In genomic region chr17:64499281-64499997, GRCm38 (mm10) we compare ENCODE assay signal across 10 mouse cellular contexts.
A peak's percentile ranks its signal among the peaks of the same experiment; 100 is the strongest.
DNase-seq lines count a peak whose midpoint lies in the region; ATAC-seq and TF ChIP-seq lines count a peak whose summit lies in the region.
"Had no signal": no experiment of that assay in that cellular context is flagged by ENCODE, and none has a peak within 500 bp of the region (broad histone marks: within the 10 kb centered on the region; RNA-seq: fewer than 3 reads in every experiment).

No protein-coding gene starts in this region.

- no peaks in the 10 kb centered on the region for H3K27me3 ChIP-seq in liver, postnatal 0 days (ENCODE audit: insufficient read depth, low read length)
- H3K27me3 ChIP-seq: embryonic facial prominence, embryonic 12.5 days; limb, embryonic 15.5 days had no signal

- no peak overlapping the region for H3K27ac ChIP-seq in liver, postnatal 0 days (ENCODE audit: low read depth)
- H3K27ac ChIP-seq: embryonic facial prominence, embryonic 12.5 days; limb, embryonic 15.5 days had no signal

- H3K4me1 ChIP-seq in liver, postnatal 0 days (ENCODE audit: insufficient read depth): no peaks in the 10 kb centered on the region
- H3K4me1 ChIP-seq: embryonic facial prominence, embryonic 12.5 days; limb, embryonic 15.5 days had no signal

- H3K4me3 ChIP-seq in liver, postnatal 0 days (ENCODE audit: low read depth, low read length): no peak overlapping the region
- H3K4me3 ChIP-seq: embryonic facial prominence, embryonic 12.5 days; limb, embryonic 15.5 days had no signal

- 51% methylated on average over 15 of the region's 15 CpGs for WGBS in liver, postnatal 0 days (ENCODE audit: insufficient replicate concordance)

- TF ChIP-seq CTCF in liver, postnatal 0 days (IDR thresholded peaks at IDR 0.05; ENCODE audit: low read depth): peak; percentile 74

- ATAC-seq in cerebellum, adult (ENCODE audit: insufficient number of reproducible peaks, low FRiP score, low TSS enrichment): peak; percentile 84
- peak; percentile 64 for ATAC-seq in liver, postnatal 0 days

- no peak for TF ChIP-seq EP300 in liver, postnatal 0 days (IDR thresholded peaks at IDR 0.05; ENCODE audit: low read depth)

- no peaks in the 10 kb centered on the region for H3K9me3 ChIP-seq in liver, postnatal 0 days (ENCODE audit: low read length)
- H3K9me3 ChIP-seq: embryonic facial prominence, embryonic 12.5 days; limb, embryonic 15.5 days had no signal

- H3K4me2 ChIP-seq in liver, postnatal 0 days (ENCODE audit: low read depth, low read length): no peak overlapping the region
- H3K4me2 ChIP-seq: embryonic facial prominence, embryonic 12.5 days; limb, embryonic 15.5 days had no signal

- H3K9ac ChIP-seq in liver, postnatal 0 days (replicated peaks): no peak overlapping the region
- H3K9ac ChIP-seq: embryonic facial prominence, embryonic 12.5 days; limb, embryonic 15.5 days had no signal

- no peaks in the 10 kb centered on the region for H3K36me3 ChIP-seq in liver, postnatal 0 days (replicated peaks; ENCODE audit: insufficient read depth, low read length)
- H3K36me3 ChIP-seq: embryonic facial prominence, embryonic 12.5 days; limb, embryonic 15.5 days had no signal

- DNase-seq in layer of hippocampus, postnatal 10 days (ENCODE audit: low spot score in 2 of 2): peak; percentile 16 to 45
- no peak for DNase-seq in layer of hippocampus, adult 9-11 months
- peak; percentile 42 for DNase-seq in MN1 (ENCODE audit: low spot score)
- peak; percentile 32 for DNase-seq in forelimb bud, embryonic 11.5 days (ENCODE audit: low read depth, low spot score)
- peak; percentile 55 for DNase-seq in liver, postnatal 0 days
- peak; percentile 22 to 31 for DNase-seq in spleen, postnatal 36 days (ENCODE audit: low spot score in 2 of 2)
- no peak for DNase-seq in urinary bladder, adult 2 months (ENCODE audit: low spot score)

Comparison
In these comparisons a context has a peak if more than half of its experiments do, and no peak if none do; other contexts are left out.
1. DNase-seq: peak in layer of hippocampus, postnatal 10 days (2 of 2), MN1 (single experiment), forelimb bud, embryonic 11.5 days (single experiment), liver, postnatal 0 days (single experiment) and spleen, postnatal 36 days (2 of 2); none in layer of hippocampus, adult 9-11 months (single experiment) and urinary bladder, adult 2 months (single experiment).